Mouse (Mus musculus) neural tube, embryonic 10.5 days (tissue): ENCODE measurements at regions not wholly inside any gene's neighbourhood (a gene's known extent, or its start where the extent isn't known, plus 50 kb on each side); places are given as distances from the start of the nearest gene placed in this dataset.
A peak's percentile ranks its signal among the peaks of the same experiment; 100 is the strongest.

ENCODE experiments used
- DNase-seq: peaks from one replicate; pipeline ENCODE4 v3.0.0-alpha.2; 2017; ENCODE audit warnings: low spot score; ENCODE audit errors: extremely low spot score

DNA sequence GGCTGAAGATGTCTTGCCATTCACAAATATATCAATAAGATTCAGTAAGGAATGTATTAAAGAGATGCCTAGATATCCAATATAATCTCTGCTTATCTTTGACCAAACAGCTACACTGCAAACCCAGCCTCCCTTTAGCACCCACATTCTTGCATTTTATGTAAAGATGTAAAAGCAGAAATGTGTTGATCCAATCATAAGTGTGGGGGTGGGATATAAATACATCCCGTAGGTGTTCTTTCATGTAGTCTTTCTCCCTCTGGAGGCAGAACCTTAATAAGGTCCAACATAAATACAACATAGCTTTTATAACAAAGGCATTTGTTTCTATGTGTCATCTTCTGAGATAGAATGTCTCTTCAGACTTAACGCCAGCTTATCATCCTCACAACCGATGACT is 637.1 kb upstream of the Flrt2 start:
- DNase-seq, result no peak

DNA sequence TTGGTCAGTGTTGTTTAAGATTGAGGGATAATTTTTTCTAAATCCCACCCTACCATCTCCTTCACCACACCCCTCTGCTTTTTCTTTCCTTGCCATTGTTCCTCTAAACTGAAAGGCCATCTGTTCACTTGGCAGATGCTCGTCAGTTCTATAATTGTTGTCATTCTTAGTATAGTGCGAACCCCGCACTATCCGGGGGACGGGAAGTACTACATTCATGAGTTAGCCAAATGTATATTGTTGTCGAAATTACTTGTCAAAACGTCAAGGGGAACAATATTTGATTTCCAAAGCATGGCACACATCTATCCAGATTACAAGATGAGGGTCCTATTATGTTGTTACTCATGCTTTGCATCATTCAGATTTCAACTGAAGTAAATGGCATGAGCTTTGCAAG is 635.1 kb upstream of the Flrt2 start:
- no peak for DNase-seq

DNA sequence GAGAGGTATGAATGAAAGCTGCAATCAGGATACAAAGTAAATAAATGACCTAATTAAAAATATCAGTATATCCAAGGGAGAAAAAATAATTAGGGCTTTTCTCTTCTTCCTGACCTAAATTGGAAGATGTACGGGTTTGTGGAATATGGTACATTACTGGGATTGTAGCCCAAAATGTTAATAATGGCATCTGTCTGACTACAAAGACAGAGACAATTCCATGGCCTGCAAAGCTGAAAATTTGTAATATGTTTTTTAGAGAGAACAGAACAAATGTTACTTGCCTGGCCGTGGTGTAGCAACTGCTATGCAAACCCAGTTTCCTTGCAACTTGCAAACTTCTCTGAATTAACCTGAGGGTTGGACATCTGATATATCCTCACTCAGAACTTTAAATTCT is 632.6 kb upstream of the Flrt2 start:
- no peak for DNase-seq

DNA sequence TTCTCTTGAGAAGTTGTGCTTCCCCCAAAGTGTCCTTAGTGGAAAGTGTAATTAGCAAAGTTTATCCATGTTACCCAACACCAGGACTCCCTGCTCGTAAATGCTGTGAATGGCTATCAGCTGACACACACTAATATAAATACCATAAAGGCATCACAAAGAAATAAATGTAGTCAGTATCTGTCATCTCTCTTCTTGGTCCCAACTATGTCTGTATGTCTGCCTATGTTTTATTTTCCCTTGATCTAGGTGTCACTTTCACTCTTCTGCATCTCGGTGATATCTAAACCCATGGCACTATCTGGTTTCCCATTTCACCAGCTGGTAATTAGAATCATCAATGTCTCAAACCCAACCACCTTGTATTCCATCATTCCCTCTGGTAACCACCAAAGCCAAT is 619.7 kb upstream of the Flrt2 start:
- DNase-seq, result no peak

DNA sequence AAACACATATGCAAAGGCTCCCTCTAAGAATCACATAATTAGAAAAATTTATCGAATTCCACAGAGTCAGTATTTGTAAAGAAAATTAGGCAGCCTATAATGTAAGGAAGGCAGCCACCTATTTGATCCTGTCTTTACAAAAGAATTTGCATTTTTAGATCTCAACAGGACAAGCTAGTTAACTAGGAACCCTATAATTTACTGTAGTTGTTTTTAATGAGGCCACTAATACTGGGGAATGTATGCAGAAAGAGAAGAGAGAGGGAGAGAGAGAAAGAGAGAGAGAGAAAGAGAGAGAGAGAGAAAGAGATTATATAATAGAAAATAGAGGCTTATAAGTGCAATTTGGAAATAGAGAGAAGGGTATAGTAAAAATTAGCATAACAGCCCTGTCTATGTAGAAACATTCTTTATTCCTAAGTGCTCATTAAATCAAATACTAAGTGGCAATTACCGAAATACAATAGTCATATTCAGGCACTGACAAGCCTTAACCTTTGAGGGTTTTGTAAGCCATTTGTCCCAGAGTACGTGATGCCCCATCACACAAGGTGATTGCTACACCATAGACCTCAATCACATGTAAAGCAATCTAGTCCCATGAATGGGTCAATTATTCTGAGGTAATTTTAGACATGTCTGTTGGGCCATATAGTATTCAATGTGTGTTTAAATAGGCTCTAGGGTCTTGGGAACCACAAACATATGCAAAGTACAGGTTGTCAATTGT is 572.6 kb upstream of the Flrt2 start:
- DNase-seq, result no peak

DNA sequence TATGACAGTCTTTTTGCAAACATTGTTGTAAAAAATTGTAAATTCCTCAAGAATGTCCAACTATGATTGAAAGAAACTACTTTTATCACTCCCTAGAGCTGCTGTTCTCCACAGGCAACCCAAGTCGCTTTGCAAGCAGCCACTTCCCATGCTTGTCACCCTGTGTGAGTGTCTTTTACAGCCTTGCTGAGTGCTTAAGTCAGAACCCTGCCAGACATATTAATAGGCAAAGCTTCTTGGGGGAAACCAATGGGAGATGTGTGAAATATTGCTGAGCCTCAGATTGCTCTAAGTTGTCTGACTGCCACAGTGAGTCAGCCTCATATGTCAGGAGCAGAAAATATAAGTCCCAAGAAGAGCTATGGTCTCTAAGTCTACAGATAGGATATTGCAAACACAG is 559.2 kb upstream of the Flrt2 start:
- no peak for DNase-seq

DNA sequence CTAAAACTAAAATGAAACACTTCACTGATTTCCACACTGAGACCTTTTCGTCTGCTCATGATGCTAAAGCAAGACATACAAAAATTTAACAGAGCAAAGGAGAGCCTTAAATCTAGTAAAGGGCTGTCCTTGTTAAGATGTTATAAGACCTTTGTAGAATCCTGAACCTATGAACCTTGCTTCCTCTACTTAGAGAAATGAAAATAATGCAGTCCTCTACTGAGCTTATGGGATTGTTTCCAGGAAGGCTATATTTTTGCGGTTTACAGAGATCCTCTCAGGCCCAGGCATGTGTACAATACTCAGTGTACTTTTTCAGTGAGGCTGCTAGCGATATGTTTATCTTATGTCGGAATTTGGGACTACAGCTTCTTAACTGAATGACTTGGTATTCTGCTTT is 558.5 kb upstream of the Flrt2 start:
- DNase-seq, result no peak

DNA sequence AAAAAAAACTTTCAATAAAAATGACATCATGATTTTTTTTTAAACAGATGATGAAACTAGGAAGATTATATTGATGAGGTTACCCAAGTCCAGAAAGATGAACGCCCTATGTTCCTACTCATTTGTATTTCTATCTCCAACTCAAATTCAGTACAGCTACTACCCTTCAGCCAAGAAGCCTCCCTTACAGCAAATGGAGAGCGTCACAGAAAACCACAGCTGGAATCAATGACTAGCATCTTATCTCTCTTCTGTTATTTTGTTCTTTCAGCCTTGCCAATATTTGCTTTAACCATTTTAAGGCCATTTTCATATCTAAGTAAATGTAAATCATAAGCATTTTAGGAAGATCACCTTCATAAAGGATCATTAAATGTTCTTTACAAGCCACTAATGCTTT is 553.9 kb upstream of the Flrt2 start:
- no peak for DNase-seq

DNA sequence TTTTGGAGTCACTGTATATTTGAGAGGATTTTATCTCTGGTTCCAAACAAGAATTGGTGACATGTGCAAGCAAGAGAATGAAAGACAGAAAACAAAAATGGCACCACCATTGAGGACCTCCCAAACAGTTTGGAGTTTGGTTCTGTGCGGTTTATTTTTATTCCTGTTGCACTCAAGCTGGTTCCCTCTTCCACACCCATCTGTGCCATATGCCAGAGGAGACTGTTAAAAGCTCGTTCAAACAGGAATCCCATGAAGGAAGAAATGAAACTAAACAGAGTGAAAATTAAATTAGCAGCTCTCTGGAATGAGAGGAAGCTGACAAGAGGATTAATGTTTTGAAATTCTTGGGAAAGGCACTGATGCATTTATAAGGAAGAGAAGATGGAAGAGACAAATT is 521.0 kb upstream of the Flrt2 start:
- DNase-seq, result no peak

DNA sequence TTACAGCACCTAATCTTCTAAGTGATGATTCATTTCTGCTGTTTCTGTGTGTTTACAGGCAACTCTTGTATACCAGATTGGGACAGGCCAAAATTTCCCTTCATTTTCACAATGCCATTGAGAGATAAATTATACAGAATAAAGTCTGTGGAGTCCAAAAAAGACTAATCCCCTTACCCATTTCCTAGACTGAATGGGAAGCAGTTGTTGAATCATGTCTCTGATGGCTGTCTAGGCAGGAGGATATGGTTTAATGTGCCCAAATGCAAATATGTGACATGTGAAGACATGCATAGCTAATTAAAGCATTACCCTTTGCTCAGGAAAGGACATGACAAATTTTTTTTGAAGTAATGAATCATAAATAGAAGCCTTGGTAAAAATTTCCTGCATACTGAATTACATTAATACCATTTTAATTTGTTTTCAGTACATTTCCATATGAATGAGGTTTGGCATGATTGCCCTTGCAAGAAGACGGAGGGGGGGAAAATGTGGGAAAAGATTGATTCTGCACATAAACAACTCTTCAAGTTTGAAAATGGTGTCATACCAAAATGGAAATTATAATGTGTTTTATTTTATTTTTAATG is 518.1 kb upstream of the Flrt2 start:
- DNase-seq, result no peak

DNA sequence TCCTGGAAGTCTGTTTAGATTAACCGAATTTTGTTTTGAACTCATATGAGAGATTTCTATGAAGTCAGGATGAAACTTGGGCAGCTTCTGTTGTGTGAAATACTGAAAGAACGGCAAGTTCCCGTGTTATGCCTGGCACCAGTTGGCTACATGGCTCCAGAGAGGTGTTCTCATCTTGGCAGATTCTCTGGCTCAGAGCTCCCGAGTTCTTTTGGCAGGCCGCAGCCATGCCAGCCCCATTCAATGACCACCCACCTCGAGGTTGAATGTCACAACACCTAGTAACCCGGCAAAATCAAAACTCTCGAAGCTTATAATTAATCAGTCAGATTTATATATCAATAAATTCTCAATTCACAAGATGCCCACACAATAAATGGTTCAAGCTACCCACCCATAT is 489.5 kb upstream of the Flrt2 start:
- DNase-seq, result no peak

DNA sequence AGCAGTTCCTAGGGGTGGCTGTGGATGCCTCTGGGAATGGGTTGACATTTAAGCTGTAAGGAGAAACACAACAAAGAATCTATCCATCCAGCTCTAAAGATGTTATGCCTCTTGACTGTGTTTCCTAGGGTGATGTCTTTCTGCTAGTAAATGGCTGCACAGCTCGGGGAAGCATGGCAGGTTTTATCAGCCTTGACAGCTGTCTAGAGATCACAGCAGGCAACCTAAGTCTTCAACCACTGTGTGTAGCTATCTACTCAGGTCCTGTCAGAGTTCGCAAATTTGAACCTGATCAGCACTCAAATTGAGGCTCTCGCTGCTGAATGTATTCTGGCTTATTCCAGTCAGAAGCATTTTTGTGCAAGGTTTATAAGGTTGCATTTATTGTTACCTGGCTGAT is 486.9 kb upstream of the Flrt2 start:
- no peak for DNase-seq

DNA sequence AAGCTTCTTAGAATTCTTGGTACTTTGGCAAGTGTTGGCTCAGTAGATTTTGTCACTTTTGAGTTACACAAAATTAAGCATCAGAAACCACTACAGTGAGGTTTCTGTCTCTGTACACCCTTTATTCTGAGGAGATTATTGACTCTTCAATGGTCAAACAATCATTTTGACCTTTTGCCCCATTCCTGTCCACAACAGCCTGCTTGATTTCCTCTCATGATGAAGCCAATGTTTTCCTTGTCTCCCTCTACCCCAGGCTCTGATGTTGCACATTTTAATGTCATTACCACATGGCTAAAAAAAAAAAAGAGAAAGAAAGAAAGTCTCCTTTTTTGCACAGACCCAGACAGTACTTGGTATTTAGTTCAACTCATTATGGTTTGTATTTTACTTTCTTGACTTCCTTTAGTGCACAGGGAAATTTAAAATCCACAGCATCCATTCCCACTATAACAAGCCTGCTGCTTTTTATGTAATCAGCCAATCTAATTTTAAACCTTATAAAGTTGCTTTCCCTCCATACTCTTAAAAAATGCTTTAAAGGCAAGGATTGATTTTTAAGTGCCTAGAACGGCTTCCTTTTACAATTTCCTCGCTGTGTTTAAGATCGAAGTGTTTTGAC is 452.8 kb upstream of the Flrt2 start:
- DNase-seq, result no peak

DNA sequence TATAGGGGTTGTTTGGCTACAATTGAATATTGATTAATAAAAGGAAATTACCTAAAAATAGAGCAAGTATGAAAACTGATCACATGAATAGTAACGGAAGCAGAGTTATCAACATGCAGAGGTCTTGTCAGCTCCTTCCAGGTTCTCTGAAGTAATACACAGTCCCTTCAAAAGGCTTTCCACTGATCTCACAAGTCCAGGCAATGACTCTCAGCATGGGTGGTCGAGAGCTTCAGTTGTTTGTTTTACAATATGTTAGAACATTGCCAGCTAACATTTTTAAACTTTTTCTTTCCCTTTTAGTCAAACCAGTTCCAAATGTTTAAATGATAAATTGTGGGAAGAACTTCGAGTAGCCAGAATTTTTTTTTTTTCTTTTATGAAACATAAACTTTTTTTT is 424.8 kb upstream of the Flrt2 start:
- DNase-seq, result no peak

DNA sequence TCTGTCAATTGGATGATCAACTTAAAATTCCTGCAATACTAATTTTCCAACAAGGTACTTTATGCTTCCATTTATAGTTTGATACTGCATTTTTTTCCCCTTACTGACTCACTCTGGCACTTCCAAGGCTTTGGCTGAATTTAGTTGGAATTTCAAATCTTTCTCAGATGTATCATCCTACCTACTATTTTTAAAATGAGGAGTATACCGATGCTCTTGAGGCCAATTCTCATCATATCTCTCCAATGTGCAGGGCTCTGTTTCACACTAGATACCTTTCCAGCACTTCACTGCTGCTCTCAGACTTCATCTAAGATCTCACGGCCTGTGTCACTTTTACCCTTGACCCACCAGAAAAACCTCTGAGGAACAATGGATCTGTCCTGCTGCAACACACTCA is 386.6 kb upstream of the Flrt2 start:
- no peak for DNase-seq

DNA sequence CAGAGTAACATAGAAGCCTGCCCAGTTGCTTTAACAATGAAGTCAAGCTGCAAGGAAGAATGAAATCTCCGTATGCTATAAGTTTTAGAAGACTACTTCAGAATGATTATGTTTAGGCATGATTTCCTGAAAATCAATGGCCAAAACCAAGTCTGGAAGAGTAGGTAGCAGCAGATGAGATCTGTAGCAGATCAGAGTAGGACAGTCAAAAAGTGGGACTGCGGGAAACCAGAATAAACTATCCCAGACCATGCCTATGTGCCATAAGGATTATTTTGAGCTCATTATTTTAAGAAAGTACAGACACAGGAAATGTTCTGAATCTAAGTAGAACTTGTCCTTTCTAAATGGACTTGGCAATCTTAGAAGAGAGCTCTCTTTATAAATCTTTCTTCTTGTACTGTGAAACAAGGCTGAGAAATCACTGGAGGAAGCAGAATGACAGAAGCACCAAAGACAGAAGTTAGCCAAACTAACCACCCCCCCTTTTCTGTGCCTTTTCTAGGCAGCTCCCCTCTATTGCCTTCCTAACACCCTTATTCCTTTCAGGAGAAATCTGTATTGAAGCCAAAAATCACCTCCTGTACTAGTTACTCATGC is 376.8 kb upstream of the Flrt2 start:
- no peak for DNase-seq

DNA sequence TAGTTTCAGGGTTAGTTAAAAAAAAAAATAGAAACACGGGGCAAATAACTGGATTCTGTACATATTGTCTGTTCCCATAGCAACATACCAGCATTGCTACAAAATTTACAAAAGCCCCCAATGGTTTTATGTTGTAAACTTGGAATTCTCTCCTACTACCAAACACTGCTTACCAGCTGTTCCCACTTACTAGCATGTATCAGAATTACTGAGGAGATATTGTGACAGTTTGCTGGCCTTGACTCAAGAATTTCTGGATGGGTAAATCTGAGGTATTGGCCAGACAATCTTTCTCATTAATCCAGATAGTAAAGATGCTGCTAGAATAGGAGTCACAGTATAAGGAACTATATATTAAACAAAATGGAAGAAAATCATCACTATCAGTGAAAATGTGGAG is 375.2 kb upstream of the Flrt2 start:
- DNase-seq, result no peak

DNA sequence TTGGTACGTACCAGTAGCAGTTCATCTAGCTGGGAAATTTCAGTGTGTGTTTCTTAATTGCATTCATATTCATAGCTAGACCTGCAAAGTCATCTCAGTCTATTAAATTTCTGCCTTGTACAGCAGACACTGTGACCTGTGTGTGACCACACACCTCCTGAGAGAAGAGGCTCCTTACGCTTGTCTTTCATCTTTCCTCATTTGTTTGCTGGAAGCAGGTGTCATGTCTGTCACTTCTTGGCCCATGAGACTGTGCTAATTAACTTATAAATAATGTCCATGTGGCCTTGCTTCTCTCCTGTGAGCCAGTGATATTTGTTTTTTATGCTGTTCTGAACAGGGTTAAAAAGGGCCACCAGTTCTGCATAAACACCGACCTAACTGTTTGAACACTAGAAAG is 370.3 kb upstream of the Flrt2 start:
- DNase-seq, result no peak

DNA sequence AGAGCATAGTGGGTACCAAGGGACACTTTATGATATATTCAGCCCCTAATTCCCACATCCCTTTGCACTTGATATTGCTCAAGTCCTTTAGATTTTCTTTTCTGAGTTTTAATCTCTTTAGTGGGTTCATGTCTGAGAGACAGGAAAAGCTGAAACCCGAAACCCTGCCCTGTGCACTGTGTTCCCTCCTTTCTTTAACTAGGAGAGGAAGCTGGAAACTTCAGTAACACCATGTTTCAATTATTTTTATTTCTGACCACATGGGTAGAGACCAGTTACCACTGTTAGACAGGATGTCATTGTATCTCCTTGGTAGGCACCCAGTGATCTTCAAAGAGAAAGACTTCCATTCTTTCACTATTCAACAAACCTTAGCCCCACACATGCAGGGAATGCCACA is 362.4 kb upstream of the Flrt2 start:
- DNase-seq, result no peak

DNA sequence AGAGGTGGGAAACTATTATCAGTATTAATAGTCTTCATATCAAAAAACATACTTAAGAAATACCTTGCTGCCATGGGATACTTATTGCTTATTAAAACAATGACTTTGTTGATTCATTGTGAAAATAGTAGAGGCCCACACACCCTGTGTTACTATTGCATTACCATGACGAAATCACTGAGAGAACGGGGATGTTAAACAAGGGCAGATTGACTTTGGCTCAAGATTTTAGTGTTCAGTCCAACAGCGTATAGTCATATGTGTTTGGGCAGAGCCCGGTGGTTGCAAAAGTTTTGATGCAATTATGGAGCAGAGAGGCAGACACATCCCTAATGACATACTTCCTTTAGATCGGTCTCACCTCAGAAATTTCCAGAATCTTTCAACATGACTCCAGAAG is 344.2 kb upstream of the Flrt2 start:
- no peak for DNase-seq

DNA sequence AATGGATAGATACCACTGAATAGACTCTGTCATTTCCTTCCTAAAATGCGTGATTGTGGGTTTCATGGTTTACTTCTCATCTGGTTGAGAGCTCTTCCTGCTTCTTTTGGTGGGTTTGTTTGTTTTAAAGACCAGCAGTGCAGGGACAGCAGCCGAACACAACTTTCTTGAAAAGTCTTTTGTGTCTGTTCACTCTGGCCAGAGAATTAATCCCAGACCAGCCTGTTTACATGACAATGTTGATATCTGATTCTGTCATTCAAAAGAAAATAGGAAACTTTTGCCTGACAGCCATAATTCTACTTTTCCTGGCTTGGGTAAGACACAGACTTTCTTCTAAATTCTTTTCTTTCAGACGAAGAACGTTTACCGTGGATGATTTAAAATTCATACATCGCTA is 336.9 kb upstream of the Flrt2 start:
- DNase-seq, result no peak

DNA sequence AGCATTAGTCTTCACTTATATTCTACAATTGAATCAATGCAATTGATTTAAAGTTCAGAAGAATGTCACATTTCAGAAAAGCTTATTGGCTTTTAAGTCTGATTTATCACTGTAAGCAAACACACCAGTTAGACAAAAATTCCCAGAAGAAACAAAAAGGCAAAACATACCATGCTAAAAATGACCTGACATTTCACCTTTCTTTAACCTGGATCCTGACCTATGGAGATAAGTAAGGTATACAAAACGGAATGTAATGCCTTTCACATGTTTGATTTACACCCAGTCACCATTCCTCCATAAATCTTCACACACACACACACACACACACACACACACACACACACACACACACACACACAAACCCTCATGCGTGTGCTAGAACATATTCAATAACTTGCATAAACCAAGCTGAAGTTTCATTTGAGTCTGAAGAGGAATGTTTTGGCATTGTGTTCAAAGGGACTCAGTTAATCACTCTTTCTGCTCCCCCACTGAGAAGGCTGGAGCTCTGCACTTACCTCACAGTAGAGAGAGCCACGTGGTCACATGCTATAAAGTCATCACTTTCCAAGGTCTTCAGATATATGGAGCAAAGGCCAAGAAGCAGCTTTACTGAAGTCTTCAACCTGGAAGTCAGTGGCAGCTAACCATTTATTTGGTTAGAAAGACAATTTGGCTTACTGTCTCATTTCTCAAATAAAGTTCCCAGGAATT is 307.6 kb upstream of the Flrt2 start:
- DNase-seq, result peak; percentile 36
